Mouse (Mus musculus) layer of hippocampus, adult 11-12 months (tissue): Measurements from ENCODE around the gene Gm47969.
"Not testable (repeated sequence)": the region's sequence is repeated elsewhere in the genome, so short reads cannot be mapped to it uniquely, and the experiment has no call there.

ENCODE experiments used
- DNase-seq: peaks from one replicate; pipeline ENCODE4 v3.0.0; 2022; ENCODE audit warnings: low spot score

Gene Gm47969

GRCm38 (mm10) chr1:83044882-83045427 is at the start of gene Gm47969:
Gene Gm47969 (plus strand): TSS chr1:83044932.
- DNase-seq: no peak

GRCm38 (mm10) chr1:83000306-83000705 is 44.4 kb upstream of the Gm47969 start, which contains the start of gene Gm47959:
Gene Gm47959 (plus strand): TSS chr1:83000548.
- not testable (repeated sequence) for DNase-seq

GRCm38 (mm10) chr1:83006218-83007179 is 38.2 kb upstream of the Gm47969 start:
- DNase-seq: no peak

GRCm38 (mm10) chr1:83007471-83007870 is 37.3 kb upstream of the Gm47969 start:
- no peak for DNase-seq

- no peak for DNase-seq
Observed at GRCm38 (mm10) chr1:83014477-83014876, 30.3 kb upstream of the Gm47969 start.

- DNase-seq: no peak
Observed at GRCm38 (mm10) chr1:83015329-83015879, 29.3 kb upstream of the Gm47969 start.

GRCm38 (mm10) chr1:83016556-83016955 is 28.2 kb upstream of the Gm47969 start:
- no peak for DNase-seq

GRCm38 (mm10) chr1:83031950-83032349 is 12.8 kb upstream of the Gm47969 start:
- no peak for DNase-seq

GRCm38 (mm10) chr1:83032508-83032907 is 12.2 kb upstream of the Gm47969 start:
- DNase-seq: no peak

GRCm38 (mm10) chr1:83034509-83034908 is 10.2 kb upstream of the Gm47969 start:
- DNase-seq: no peak

GRCm38 (mm10) chr1:83036892-83037667 is 7.7 kb upstream of the Gm47969 start:
- no peak for DNase-seq

GRCm38 (mm10) chr1:83038109-83038672 is 6.5 kb upstream of the Gm47969 start, which contains the start of gene Slc19a3:
Gene Slc19a3 (minus strand): TSS chr1:83038448.
- DNase-seq: peak; percentile 27

- no peak for DNase-seq
Observed at GRCm38 (mm10) chr1:83039080-83039479, 5.7 kb upstream of the Gm47969 start.

GRCm38 (mm10) chr1:83042380-83042779 is 2.4 kb upstream of the Gm47969 start, which contains the start of gene Krtap28-10:
Gene Krtap28-10 (minus strand): TSS chr1:83042480.
- no peak for DNase-seq

GRCm38 (mm10) chr1:83058481-83058880 is 13.7 kb downstream of the Gm47969 start:
- DNase-seq: no peak

- DNase-seq: no peak
Observed at GRCm38 (mm10) chr1:83059278-83059677, 14.5 kb downstream of the Gm47969 start, which contains the start of gene A030005K14Rik. Gene A030005K14Rik (minus strand): TSS chr1:83059378.

- DNase-seq: no peak
Observed at GRCm38 (mm10) chr1:83060643-83061042, 15.9 kb downstream of the Gm47969 start, which contains the start of gene Krtap28-13. Gene Krtap28-13 (plus strand): TSS chr1:83060930.

GRCm38 (mm10) chr1:83064851-83065250 is 20.1 kb downstream of the Gm47969 start:
- peak; percentile 25 for DNase-seq

GRCm38 (mm10) chr1:83066577-83066976 is 21.8 kb downstream of the Gm47969 start:
- no peak for DNase-seq

- no peak for DNase-seq
Observed at GRCm38 (mm10) chr1:83067205-83067604, 22.5 kb downstream of the Gm47969 start.

- no peak for DNase-seq
Observed at GRCm38 (mm10) chr1:83075526-83076189, 30.9 kb downstream of the Gm47969 start.
